Mouse (Mus musculus): ENCODE measurements around the gene Spem1. TPM values are rescaled to one million over a fixed set of nuclear protein-coding genes. Genes with fewer than 3 reads are reported as not detected.

Spem1 gene
- total RNA-seq, 2 experiments from 2014 or later: not detected

DNA sequence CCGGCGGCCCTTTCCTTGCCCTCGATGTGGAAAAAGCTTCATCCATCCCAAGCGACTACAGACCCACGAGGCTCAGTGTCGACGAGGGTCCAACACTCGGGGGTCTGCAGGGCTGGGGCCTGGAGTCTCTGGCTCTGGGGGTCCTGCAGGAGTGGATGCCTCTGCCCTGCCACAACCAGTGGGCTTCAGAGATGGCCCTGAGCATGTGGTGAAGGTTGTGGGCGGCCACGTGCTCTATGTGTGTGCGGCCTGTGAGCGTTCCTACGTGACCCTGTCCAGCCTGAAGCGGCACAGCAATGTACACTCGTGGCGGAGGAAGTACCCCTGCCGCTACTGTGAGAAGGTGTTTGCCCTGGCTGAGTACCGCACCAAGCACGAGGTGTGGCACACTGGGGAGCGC lies 45.5 kb downstream of the Spem1 start:
- no peak for ATAC-seq (replicated peaks; ENCODE audit: low FRiP score, low TSS enrichment, poor library complexity, severe bottlenecking)

DNA sequence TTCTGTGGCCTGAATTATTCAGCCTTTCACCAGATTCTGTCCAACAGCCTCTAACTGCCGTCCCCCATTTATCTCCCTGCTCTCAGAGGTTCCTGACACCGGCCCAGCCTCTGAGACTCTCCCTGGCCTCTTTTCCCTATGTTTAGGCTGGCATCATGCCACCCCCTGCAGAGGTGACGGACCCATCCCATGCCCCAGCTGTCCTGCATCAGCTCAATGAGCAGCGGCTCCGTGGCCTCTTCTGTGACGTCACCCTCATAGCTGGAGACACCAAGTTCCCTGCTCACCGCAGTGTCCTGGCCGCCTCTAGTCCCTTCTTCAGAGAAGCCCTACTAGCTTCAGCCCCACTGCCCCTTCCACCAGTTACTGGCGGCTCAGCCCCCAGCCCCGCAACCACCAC lies 46.3 kb downstream of the Spem1 start:
- ATAC-seq (replicated peaks; ENCODE audit: low FRiP score, low TSS enrichment, poor library complexity, severe bottlenecking): no peak

DNA sequence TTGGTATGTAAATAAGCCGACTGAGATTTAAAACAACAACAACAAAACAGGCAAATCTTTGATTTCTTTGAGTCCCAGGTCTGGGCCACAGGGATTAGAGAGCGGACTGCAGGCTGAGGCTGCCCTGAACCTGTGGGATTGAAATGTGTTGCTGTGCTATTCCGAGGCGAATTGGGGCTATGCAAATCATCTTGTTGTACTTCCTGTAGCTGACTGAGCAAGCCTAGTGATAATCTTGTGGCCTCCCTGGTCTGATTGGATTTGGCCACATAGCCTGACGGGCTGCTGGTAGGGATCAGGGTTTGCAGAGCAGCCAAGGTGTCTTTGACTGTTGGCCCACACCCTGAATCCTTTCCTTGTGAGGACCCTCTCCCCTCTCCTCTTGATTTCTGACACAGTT lies 47.0 kb downstream of the Spem1 start:
- no peak for ATAC-seq (replicated peaks; ENCODE audit: low FRiP score, low TSS enrichment, poor library complexity, severe bottlenecking)

Other genes with a start within 250 kb of the Spem1 start
Only the 30 nearest of the 44 such genes appear.
- gene Mpdu1, start 159.5 kb downstream of the Spem1 start, total RNA-seq (2014; fragmentation: Nextera tagmentation): 47.6 and 58.3 TPM in 2 replicates
- 40.6 and 41.1 TPM in 2 replicates for gene Mpdu1, start 159.5 kb downstream of the Spem1 start, total RNA-seq (2017)
- gene Cd68, start 156.0 kb downstream of the Spem1 start, total RNA-seq (2014; fragmentation: Nextera tagmentation): 5.1 and 6.3 TPM in 2 replicates
- gene Cd68, start 156.0 kb downstream of the Spem1 start, total RNA-seq (2017): 3.4 and 6.5 TPM in 2 replicates
- gene Eif4a1, start 149.8 kb downstream of the Spem1 start, total RNA-seq (2014; fragmentation: Nextera tagmentation): 918 and 983 TPM in 2 replicates
- gene Eif4a1, start 149.8 kb downstream of the Spem1 start, total RNA-seq (2017): 973 and 1,155 TPM in 2 replicates
- 96.1 and 117 TPM in 2 replicates for gene Senp3, start 140.1 kb downstream of the Spem1 start, total RNA-seq (2014; fragmentation: Nextera tagmentation)
- gene Senp3, start 140.1 kb downstream of the Spem1 start, total RNA-seq (2017): 98.4 and 120 TPM in 2 replicates
- gene Tnfsf13, start 136.4 kb downstream of the Spem1 start, total RNA-seq (2014; fragmentation: Nextera tagmentation): 5.0 and 6.5 TPM in 2 replicates
- gene Tnfsf13, start 136.4 kb downstream of the Spem1 start, total RNA-seq (2017): 11.7 and 23.0 TPM in 2 replicates
- gene Tnfsf12, start 126.3 kb downstream of the Spem1 start, total RNA-seq (2014; fragmentation: Nextera tagmentation): 4.7 TPM in 1 of 2 replicates, not detected in the other
- gene Tnfsf12, start 126.3 kb downstream of the Spem1 start, total RNA-seq (2017): 0.47 TPM in 1 of 2 replicates, not detected in the other
- 0.20 TPM in 1 of 2 replicates, not detected in the other for gene Tnfsfm13, start 126.1 kb downstream of the Spem1 start, total RNA-seq (2014; fragmentation: Nextera tagmentation)
- gene Tnfsfm13, start 126.1 kb downstream of the Spem1 start, total RNA-seq (2017): 0.80 and 1.4 TPM in 2 replicates
- gene Polr2a, start 63.5 kb downstream of the Spem1 start, total RNA-seq (2014; fragmentation: Nextera tagmentation): 106 TPM in 2 replicates
- gene Polr2a, start 63.5 kb downstream of the Spem1 start, total RNA-seq (2017): 11.9 and 26.6 TPM in 2 replicates
- not detected in 2 replicates for gene Slc35g3, start 60.2 kb downstream of the Spem1 start, total RNA-seq (2014; fragmentation: Nextera tagmentation)
- not detected in 2 replicates for gene Slc35g3, start 60.2 kb downstream of the Spem1 start, total RNA-seq (2017)
- gene Zbtb4, start 56.3 kb downstream of the Spem1 start, total RNA-seq (2014; fragmentation: Nextera tagmentation): 2.8 and 4.0 TPM in 2 replicates
- 1.1 and 2.1 TPM in 2 replicates for gene Zbtb4, start 56.3 kb downstream of the Spem1 start, total RNA-seq (2017)
- 2.3 TPM in 1 of 2 replicates, not detected in the other for gene Chrnb1, start 26.2 kb downstream of the Spem1 start, total RNA-seq (2014; fragmentation: Nextera tagmentation)
- gene Chrnb1, start 26.2 kb downstream of the Spem1 start, total RNA-seq (2017): 0.28 and 1.9 TPM in 2 replicates
- gene Fgf11, start 20.3 kb downstream of the Spem1 start, total RNA-seq (2014; fragmentation: Nextera tagmentation): 0.57 and 0.63 TPM in 2 replicates
- gene Fgf11, start 20.3 kb downstream of the Spem1 start, total RNA-seq (2017): 2.3 TPM in 1 of 2 replicates, not detected in the other
- gene Tmem102, start 16.6 kb downstream of the Spem1 start, total RNA-seq (2014; fragmentation: Nextera tagmentation): not detected in 2 replicates
- gene Tmem102, start 16.6 kb downstream of the Spem1 start, total RNA-seq (2017): not detected in 2 replicates
- not detected in 2 replicates for gene Gm39566, start 6.9 kb downstream of the Spem1 start, total RNA-seq (2014; fragmentation: Nextera tagmentation)
- gene Gm39566, start 6.9 kb downstream of the Spem1 start, total RNA-seq (2017): not detected in 2 replicates
- gene Spem2, start 3.7 kb downstream of the Spem1 start, total RNA-seq (2014; fragmentation: Nextera tagmentation): not detected in 2 replicates
- gene Spem2, start 3.7 kb downstream of the Spem1 start, total RNA-seq (2017): not detected in 2 replicates
- gene Nlgn2, start 15.6 kb upstream of the Spem1 start, total RNA-seq (2014; fragmentation: Nextera tagmentation): 7.9 and 8.3 TPM in 2 replicates
- 2.9 and 3.8 TPM in 2 replicates for gene Nlgn2, start 15.6 kb upstream of the Spem1 start, total RNA-seq (2017)
- gene Tmem256, start 16.3 kb upstream of the Spem1 start, total RNA-seq (2014; fragmentation: Nextera tagmentation): 166 and 210 TPM in 2 replicates
- 64.8 and 66.7 TPM in 2 replicates for gene Tmem256, start 16.3 kb upstream of the Spem1 start, total RNA-seq (2017)
- gene Plscr3, start 24.2 kb upstream of the Spem1 start, total RNA-seq (2014; fragmentation: Nextera tagmentation): 54.7 and 61.3 TPM in 2 replicates
- 14.5 and 14.8 TPM in 2 replicates for gene Plscr3, start 24.2 kb upstream of the Spem1 start, total RNA-seq (2017)
- gene Tnk1, start 36.5 kb upstream of the Spem1 start, total RNA-seq (2014; fragmentation: Nextera tagmentation): 0.48 TPM in 1 of 2 replicates, not detected in the other
- 0.34 TPM in 1 of 2 replicates, not detected in the other for gene Tnk1, start 36.5 kb upstream of the Spem1 start, total RNA-seq (2017)
- not detected in 2 replicates for gene Tmem95, start 55.8 kb upstream of the Spem1 start, total RNA-seq (2014; fragmentation: Nextera tagmentation)
- gene Tmem95, start 55.8 kb upstream of the Spem1 start, total RNA-seq (2017): not detected in 2 replicates
- 0.54 and 0.79 TPM in 2 replicates for gene Kctd11, start 59.2 kb upstream of the Spem1 start, total RNA-seq (2014; fragmentation: Nextera tagmentation)
- 1.3 TPM in 1 of 2 replicates, not detected in the other for gene Kctd11, start 59.2 kb upstream of the Spem1 start, total RNA-seq (2017)
- gene Acap1, start 73.4 kb upstream of the Spem1 start, total RNA-seq (2014; fragmentation: Nextera tagmentation): 52.7 and 59.4 TPM in 2 replicates
- gene Acap1, start 73.4 kb upstream of the Spem1 start, total RNA-seq (2017): 40.3 and 55.2 TPM in 2 replicates
- gene 2810408A11Rik, start 78.8 kb upstream of the Spem1 start, total RNA-seq (2014; fragmentation: Nextera tagmentation): 2.4 and 4.0 TPM in 2 replicates
- 3.4 and 4.1 TPM in 2 replicates for gene 2810408A11Rik, start 78.8 kb upstream of the Spem1 start, total RNA-seq (2017)
- 31.7 and 51.2 TPM in 2 replicates for gene Neurl4, start 78.9 kb upstream of the Spem1 start, total RNA-seq (2014; fragmentation: Nextera tagmentation)
- gene Neurl4, start 78.9 kb upstream of the Spem1 start, total RNA-seq (2017): 27.9 and 64.3 TPM in 2 replicates
- gene Gps2, start 91.7 kb upstream of the Spem1 start, total RNA-seq (2014; fragmentation: Nextera tagmentation): 155 and 190 TPM in 2 replicates
- gene Gps2, start 91.7 kb upstream of the Spem1 start, total RNA-seq (2017): 53.7 and 106 TPM in 2 replicates
- 1,285 and 1,514 TPM in 2 replicates for gene Eif5a, start 99.8 kb upstream of the Spem1 start, total RNA-seq (2014; fragmentation: Nextera tagmentation)
- 1,032 and 1,474 TPM in 2 replicates for gene Eif5a, start 99.8 kb upstream of the Spem1 start, total RNA-seq (2017)
- 2.2 TPM in 1 of 2 replicates, not detected in the other for gene Ybx2, start 113.6 kb upstream of the Spem1 start, total RNA-seq (2014; fragmentation: Nextera tagmentation)
- gene Ybx2, start 113.6 kb upstream of the Spem1 start, total RNA-seq (2017): not detected in 2 replicates
- gene Slc2a4, start 126.0 kb upstream of the Spem1 start, total RNA-seq (2014; fragmentation: Nextera tagmentation): 0.15 and 5.2 TPM in 2 replicates
- gene Slc2a4, start 126.0 kb upstream of the Spem1 start, total RNA-seq (2017): 0.19 and 0.88 TPM in 2 replicates
- not detected in 2 replicates for gene Cldn7, start 142.6 kb upstream of the Spem1 start, total RNA-seq (2014; fragmentation: Nextera tagmentation)
- gene Cldn7, start 142.6 kb upstream of the Spem1 start, total RNA-seq (2017): not detected in 2 replicates
- 181 and 216 TPM in 2 replicates for gene Ctdnep1, start 159.0 kb upstream of the Spem1 start, total RNA-seq (2014; fragmentation: Nextera tagmentation)
- gene Ctdnep1, start 159.0 kb upstream of the Spem1 start, total RNA-seq (2017): 9.8 and 38.6 TPM in 2 replicates

Measured in megakaryocyte-erythroid progenitor cell, adult 5-6 weeks (primary cell).